Mouse (Mus musculus): ENCODE results near the gene Ocm.

DNA sequence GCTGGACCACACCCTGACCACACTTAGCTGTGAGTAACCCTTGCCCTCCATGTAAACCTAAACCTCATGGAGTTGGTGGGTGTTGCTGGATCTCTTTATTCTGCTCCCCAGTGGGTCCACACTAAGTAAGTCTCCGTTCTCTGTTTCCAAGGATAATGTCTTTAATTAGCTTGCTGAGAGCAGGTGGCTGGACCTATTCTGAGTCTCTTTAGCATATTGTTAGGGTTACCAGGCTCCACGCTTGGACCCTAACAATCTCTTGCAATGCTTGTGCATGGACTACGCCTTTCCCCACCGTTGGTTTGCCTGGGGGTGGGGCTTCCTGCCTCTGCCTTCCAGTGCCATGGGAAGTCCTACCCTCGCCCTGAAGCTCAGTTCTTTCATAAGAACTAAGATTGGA is 37.6 kb upstream of the Ocm start:
- TF ChIP-seq CTCF (IDR thresholded peaks at IDR 0.05; ENCODE audit: low read depth) (no peak), EP300 (optimal IDR thresholded peaks at IDR 0.05) (no peak)

Data from stomach, postnatal 0 days (tissue).